Mouse (Mus musculus): ENCODE data around the gene Ttll4. TPM values are rescaled to one million over a fixed set of nuclear protein-coding genes. Genes with fewer than 3 reads are reported as not detected.

Ttll4 gene
- polyA plus RNA-seq, 1 experiment from 2014 or later = 5.3 TPM

- Histone ChIP-seq H3K27me3 (replicated peaks; ENCODE audit: control insufficient read depth, insufficient read depth, low read length) (no peaks in the 10 kb centered on the region), H3K9ac (ENCODE audit: low read depth, low read length) (no peak overlapping the region), H3K4me2 (ENCODE audit: low read length) (no peak overlapping the region), H3K36me3 (ENCODE audit: control insufficient read depth, insufficient read depth, low read length) (peaks cover 19% of the 10 kb centered on the region), H3K4me3 (ENCODE audit: low read length) (no peak overlapping the region), H3K27ac (ENCODE audit: low read depth, low read length) (no peak overlapping the region), H3K4me1 (ENCODE audit: control insufficient read depth, insufficient read depth, low read depth, low read length) (no peaks in the 10 kb centered on the region), H3K9me3 (ENCODE audit: control insufficient read depth, low read length) (no peaks in the 10 kb centered on the region)
- WGBS = 88% methylated on average over 6 of the region's 6 CpGs
- ATAC-seq = no peak
Observed at GRCm38 (mm10) chr1:74702142-74702553, 40.6 kb downstream of the Ttll4 start.

- Histone ChIP-seq H3K27ac (ENCODE audit: low read depth, low read length) (no peak overlapping the region), H3K27me3 (replicated peaks; ENCODE audit: control insufficient read depth, insufficient read depth, low read length) (no peaks in the 10 kb centered on the region)
- 81% methylated on average over 3 of the region's 3 CpGs for WGBS
Observed at GRCm38 (mm10) chr1:74704156-74704555, 42.6 kb downstream of the Ttll4 start.

GRCm38 (mm10) chr1:74705016-74705415 lies 43.5 kb downstream of the Ttll4 start:
- Histone ChIP-seq H3K27ac (ENCODE audit: low read depth, low read length) (no peak overlapping the region), H3K9me3 (ENCODE audit: control insufficient read depth, low read length) (no peaks in the 10 kb centered on the region), H3K27me3 (replicated peaks; ENCODE audit: control insufficient read depth, insufficient read depth, low read length) (no peaks in the 10 kb centered on the region), H3K4me3 (ENCODE audit: low read length) (no peak overlapping the region), H3K4me1 (ENCODE audit: control insufficient read depth, insufficient read depth, low read depth, low read length) (no peaks in the 10 kb centered on the region), H3K4me2 (ENCODE audit: low read length) (no peak overlapping the region), H3K36me3 (ENCODE audit: control insufficient read depth, insufficient read depth, low read length) (peaks cover 3% of the 10 kb centered on the region; the same call in 1 of the 2 replicates), H3K9ac (ENCODE audit: low read depth, low read length) (no peak overlapping the region)
- 88% methylated on average over 5 of the region's 5 CpGs for WGBS
- ATAC-seq = no peak

More at GRCm38 (mm10) chr1:74704156-74704555, 42.6 kb downstream of the Ttll4 start:
- Histone ChIP-seq H3K4me3 (ENCODE audit: low read length) (no peak overlapping the region), H3K4me1 (ENCODE audit: control insufficient read depth, insufficient read depth, low read depth, low read length) (no peaks in the 10 kb centered on the region), H3K36me3 (ENCODE audit: control insufficient read depth, insufficient read depth, low read length) (peaks cover 4% of the 10 kb centered on the region; the same call in 1 of the 2 replicates), H3K9me3 (ENCODE audit: control insufficient read depth, low read length) (no peaks in the 10 kb centered on the region), H3K4me2 (ENCODE audit: low read length) (no peak overlapping the region), H3K9ac (ENCODE audit: low read depth, low read length) (no peak overlapping the region)
- ATAC-seq = no peak

GRCm38 (mm10) chr1:74709566-74709965 lies 48.0 kb downstream of the Ttll4 start:
- Histone ChIP-seq H3K4me1 (ENCODE audit: control insufficient read depth, insufficient read depth, low read depth, low read length) (peaks cover 7% of the 10 kb centered on the region), H3K4me2 (ENCODE audit: low read length) (no peak overlapping the region), H3K4me3 (ENCODE audit: low read length) (no peak overlapping the region), H3K27me3 (replicated peaks; ENCODE audit: control insufficient read depth, insufficient read depth, low read length) (no peaks in the 10 kb centered on the region), H3K36me3 (ENCODE audit: control insufficient read depth, insufficient read depth, low read length) (no peaks in the 10 kb centered on the region), H3K27ac (ENCODE audit: low read depth, low read length) (no peak overlapping the region), H3K9me3 (ENCODE audit: control insufficient read depth, low read length) (no peaks in the 10 kb centered on the region), H3K9ac (ENCODE audit: low read depth, low read length) (no peak overlapping the region)
- 31% methylated on average over 6 of the region's 6 CpGs for WGBS
- no peak for ATAC-seq

DNA sequence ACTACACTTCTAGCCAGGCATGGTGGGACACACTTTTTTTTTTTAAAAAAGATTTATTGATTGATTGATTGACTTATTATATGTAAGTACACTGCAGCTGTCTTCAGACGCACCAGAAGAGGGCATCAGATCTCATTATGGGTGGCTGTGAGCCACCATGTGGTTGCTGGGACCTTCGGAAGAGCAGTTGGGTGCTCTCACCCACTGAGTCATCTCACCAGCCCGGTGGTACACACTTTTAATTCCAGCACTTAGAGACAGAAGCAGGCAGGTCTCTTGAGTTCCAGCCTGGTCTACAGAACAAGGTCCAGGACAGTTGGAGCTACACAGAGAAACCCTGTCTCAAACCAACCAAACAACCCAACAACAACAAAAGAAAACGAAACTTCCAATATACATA lies 50.5 kb downstream of the Ttll4 start:
- WGBS = 67% methylated on average over 4 of the region's 4 CpGs

GRCm38 (mm10) chr1:74712461-74713098 lies 51.0 kb downstream of the Ttll4 start:
- no peak for ATAC-seq
- 39% methylated on average over 5 of the region's 5 CpGs for WGBS
- no peak overlapping the region for H3K9ac ChIP-seq (ENCODE audit: low read depth, low read length)
- H3K4me2 ChIP-seq (ENCODE audit: low read length) = peak overlapping the region; percentile 85
- no peak overlapping the region for H3K27ac ChIP-seq (ENCODE audit: low read depth, low read length)
- no peaks in the 10 kb centered on the region for H3K27me3 ChIP-seq (replicated peaks; ENCODE audit: control insufficient read depth, insufficient read depth, low read length)
- H3K36me3 ChIP-seq (ENCODE audit: control insufficient read depth, insufficient read depth, low read length) = no peaks in the 10 kb centered on the region
- no peaks in the 10 kb centered on the region for H3K9me3 ChIP-seq (ENCODE audit: control insufficient read depth, low read length)
- H3K4me1 ChIP-seq (ENCODE audit: control insufficient read depth, insufficient read depth, low read depth, low read length) = peaks cover 7% of the 10 kb centered on the region
- H3K4me3 ChIP-seq (ENCODE audit: low read length) = no peak overlapping the region; the same call in 1 of the 2 replicates

More for the DNA sequence above, 50.5 kb downstream of the Ttll4 start:
- Histone ChIP-seq H3K4me3 (ENCODE audit: low read length) (no peak overlapping the region), H3K27me3 (replicated peaks; ENCODE audit: control insufficient read depth, insufficient read depth, low read length) (no peaks in the 10 kb centered on the region), H3K9ac (ENCODE audit: low read depth, low read length) (no peak overlapping the region), H3K36me3 (ENCODE audit: control insufficient read depth, insufficient read depth, low read length) (no peaks in the 10 kb centered on the region), H3K4me1 (ENCODE audit: control insufficient read depth, insufficient read depth, low read depth, low read length) (peaks cover 7% of the 10 kb centered on the region), H3K27ac (ENCODE audit: low read depth, low read length) (no peak overlapping the region), H3K9me3 (ENCODE audit: control insufficient read depth, low read length) (no peaks in the 10 kb centered on the region), H3K4me2 (ENCODE audit: low read length) (no peak overlapping the region)
- no peak for ATAC-seq

DNA sequence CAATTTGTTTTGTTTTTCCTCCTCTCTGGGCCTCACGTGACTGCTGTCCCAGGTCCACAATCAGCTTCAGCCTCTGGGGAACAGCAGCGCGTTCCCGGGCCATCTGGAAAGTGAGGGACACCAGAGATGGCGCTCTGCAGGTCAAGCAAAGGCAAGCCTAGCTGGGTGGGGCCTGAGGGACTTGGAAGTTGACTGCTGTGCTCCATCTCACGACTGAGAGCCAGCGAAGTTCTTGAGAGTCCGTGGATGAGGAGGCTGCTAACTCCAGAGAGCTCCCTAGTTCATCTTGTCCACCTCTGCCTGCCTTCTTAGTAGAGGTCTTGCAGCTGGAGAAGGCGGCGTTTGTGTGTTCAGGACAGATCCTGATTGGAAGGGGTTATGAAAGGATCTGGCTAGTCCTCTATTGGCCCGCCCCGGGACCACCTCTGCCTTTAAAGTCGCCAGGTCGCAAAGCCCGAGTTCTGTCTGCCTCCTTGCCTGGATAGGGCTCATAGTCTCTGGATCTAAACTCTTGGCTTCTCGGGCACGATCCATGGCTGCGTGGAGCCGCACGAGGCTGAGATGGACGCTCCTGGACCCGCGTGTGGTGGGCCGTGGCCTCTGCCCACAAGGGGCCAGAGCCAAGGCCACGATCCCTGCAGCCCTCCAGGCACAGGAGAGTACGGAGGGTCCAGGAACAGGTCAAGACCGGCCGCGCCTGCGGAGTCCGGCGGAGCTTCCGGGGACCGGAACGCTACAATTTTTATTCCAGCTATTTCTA lies 51.7 kb downstream of the Ttll4 start, which contains the start of gene Cyp27a1:
Cyp27a1 (plus strand) TSS at position 476 of the 760 bp plus-strand sequence.
- Histone ChIP-seq H3K4me1 (ENCODE audit: control insufficient read depth, insufficient read depth, low read depth, low read length) (peaks cover 7% of the 10 kb centered on the region), H3K27ac (ENCODE audit: low read depth, low read length) (no peak within 1 kb of the TSS), H3K36me3 (ENCODE audit: control insufficient read depth, insufficient read depth, low read length) (no peaks in the 10 kb centered on the region), H3K4me3 (ENCODE audit: low read length) (peak within 1 kb of the TSS; percentile 44), H3K27me3 (replicated peaks; ENCODE audit: control insufficient read depth, insufficient read depth, low read length) (no peaks in the 10 kb centered on the region), H3K9me3 (ENCODE audit: control insufficient read depth, low read length) (no peaks in the 10 kb centered on the region), H3K4me2 (ENCODE audit: low read length) (peak within 1 kb of the TSS; percentile 85), H3K9ac (ENCODE audit: low read depth, low read length) (peak within 1 kb of the TSS; percentile 60)
- 1% methylated on average over 35 of the region's 35 CpGs for WGBS
- ATAC-seq = 0 out of 2 replicates have a peak, but pooled peaks have one; percentile 40

GRCm38 (mm10) chr1:74713859-74714730 lies 52.5 kb downstream of the Ttll4 start:
- Histone ChIP-seq H3K4me3 (ENCODE audit: low read length) (peak overlapping the region; percentile 44), H3K4me2 (ENCODE audit: low read length) (peak overlapping the region; percentile 85), H3K27me3 (replicated peaks; ENCODE audit: control insufficient read depth, insufficient read depth, low read length) (no peaks in the 10 kb centered on the region), H3K9ac (ENCODE audit: low read depth, low read length) (peak overlapping the region; percentile 60; the same call in 1 of the 2 replicates), H3K4me1 (ENCODE audit: control insufficient read depth, insufficient read depth, low read depth, low read length) (peaks cover 7% of the 10 kb centered on the region), H3K36me3 (ENCODE audit: control insufficient read depth, insufficient read depth, low read length) (no peaks in the 10 kb centered on the region), H3K27ac (ENCODE audit: low read depth, low read length) (no peak overlapping the region), H3K9me3 (ENCODE audit: control insufficient read depth, low read length) (no peaks in the 10 kb centered on the region)
- ATAC-seq = no peak
- WGBS = 29% methylated on average over 12 of the region's 12 CpGs

Data from hindbrain, embryonic 16.5 days (tissue).